Mouse (Mus musculus) gastrocnemius, adult 8-10 months (tissue): Measurements from ENCODE around the gene Esrrb. TPM values are rescaled to one million over a fixed set of nuclear protein-coding genes. Genes with fewer than 3 reads are reported as not detected.

Source experiments
- DNase-seq, 2 experiments: peaks; one replicate each; pipeline ENCODE4 v3.0.0; 2022; ENCODE audit warnings: low spot score in 2 of 2
- total RNA-seq, 4 experiments: library from RNA; stranded (reverse); gene quantifications; 2 replicates each; pipeline ENCODE4 v1.2.4; 2022

Esrrb gene
- total RNA-seq, 4 experiments from 2014 or later = 6.7 to 9.7 (median 7.4) TPM

DNA sequence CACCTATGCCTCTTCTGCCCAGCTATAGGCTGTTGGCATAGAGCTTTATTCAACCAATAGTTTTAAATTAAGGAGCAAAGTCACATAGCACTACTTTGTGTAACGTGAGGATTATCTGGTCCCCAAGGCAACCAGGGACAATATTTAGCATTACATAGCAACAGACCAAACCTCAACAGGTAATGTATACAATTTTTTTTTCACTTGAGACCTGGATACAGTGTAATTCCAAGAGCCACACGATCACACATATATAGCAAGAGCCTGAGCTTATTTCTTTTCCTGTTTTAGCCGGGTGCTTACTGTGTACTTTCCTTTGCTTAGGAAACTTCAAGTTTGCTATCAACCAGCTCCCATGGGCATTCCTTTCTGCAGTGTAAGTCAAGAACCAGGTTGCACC is 201.8 kb downstream of the Esrrb start:
- DNase-seq = no peak

DNA sequence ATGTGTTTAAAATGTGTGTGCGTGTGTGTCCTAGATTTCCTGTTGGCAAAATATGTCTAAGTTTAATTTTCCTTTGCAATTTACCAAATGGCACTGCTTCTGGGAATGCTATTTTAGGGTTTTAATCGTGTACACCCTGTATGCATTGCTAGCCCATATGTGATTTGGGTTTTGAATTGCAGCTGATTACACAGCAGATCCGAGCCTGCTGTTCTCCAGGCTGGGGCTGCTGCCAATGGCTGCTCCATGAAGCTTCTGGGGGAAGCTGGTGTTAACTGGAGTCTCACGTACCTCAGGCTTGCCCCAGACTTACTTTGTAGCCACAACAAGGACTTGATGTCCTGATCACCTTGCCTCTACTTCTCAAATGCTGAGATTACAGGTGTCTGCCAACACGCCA is 205.1 kb downstream of the Esrrb start:
- no peak for DNase-seq

Other genes starting within 250 kb of the Esrrb start
- gene Gpatch2l, start 119.3 kb upstream of the Esrrb start, total RNA-seq = 10 to 100 TPM; 11.4 to 13.9 (median 12.7) TPM